Mouse (Mus musculus) 3T3-L1 (cell line): ENCODE data around the gene Ckap5.
A peak's percentile ranks its signal among the peaks of the same experiment; 100 is the strongest.
"Not testable (repeated sequence)": the region's sequence is repeated elsewhere in the genome, so short reads cannot be mapped to it uniquely, and the experiment has no call there.

Source experiments
- DNase-seq: peaks from one replicate; pipeline ENCODE4 v3.0.0-alpha.2; 2015; ENCODE audit warnings: low read depth, low spot score

Gene Ckap5

GRCm38 (mm10) chr2:91526294-91527146 is at the start of gene Ckap5:
Gene Ckap5, plus strand, starts transcription at chr2:91526762.
- peak; percentile 97 for DNase-seq

GRCm38 (mm10) chr2:91476841-91477240 is 49.7 kb upstream of the Ckap5 start:
- DNase-seq, result no peak

- DNase-seq, result no peak
Measured at GRCm38 (mm10) chr2:91480399-91480801, 46.2 kb upstream of the Ckap5 start.

GRCm38 (mm10) chr2:91480805-91481514 is 45.6 kb upstream of the Ckap5 start:
- DNase-seq, result peak; percentile 91

GRCm38 (mm10) chr2:91484698-91485097 is 41.9 kb upstream of the Ckap5 start:
- no peak for DNase-seq

- DNase-seq, result no peak
Measured at GRCm38 (mm10) chr2:91485256-91485655, 41.3 kb upstream of the Ckap5 start.

- DNase-seq, result not testable (repeated sequence)
Measured at GRCm38 (mm10) chr2:91487295-91487694, 39.3 kb upstream of the Ckap5 start.

GRCm38 (mm10) chr2:91492071-91492635 is 34.4 kb upstream of the Ckap5 start:
- no peak for DNase-seq

- DNase-seq, result no peak
Measured at GRCm38 (mm10) chr2:91493981-91494380, 32.6 kb upstream of the Ckap5 start.

- no peak for DNase-seq
Measured at GRCm38 (mm10) chr2:91498093-91498719, 28.4 kb upstream of the Ckap5 start.

- DNase-seq, result no peak
Measured at GRCm38 (mm10) chr2:91508076-91508475, 18.5 kb upstream of the Ckap5 start.

- DNase-seq, result peak; percentile 22
Measured at GRCm38 (mm10) chr2:91517186-91517585, 9.4 kb upstream of the Ckap5 start.

- DNase-seq, result peak; percentile 63
Measured at GRCm38 (mm10) chr2:91527147-91527486, 555 bp downstream of the Ckap5 start.

GRCm38 (mm10) chr2:91537588-91538205 is 11.1 kb downstream of the Ckap5 start:
- DNase-seq, result no peak

GRCm38 (mm10) chr2:91568125-91568524 is 41.6 kb downstream of the Ckap5 start:
- peak; percentile 14 for DNase-seq

- no peak for DNase-seq
Measured at GRCm38 (mm10) chr2:91580894-91581293, 54.3 kb downstream of the Ckap5 start.

GRCm38 (mm10) chr2:91586242-91586641 is 59.7 kb downstream of the Ckap5 start:
- DNase-seq, result no peak

- DNase-seq, result no peak
Measured at GRCm38 (mm10) chr2:91600475-91600874, 73.9 kb downstream of the Ckap5 start.

GRCm38 (mm10) chr2:91602389-91602788 is 75.8 kb downstream of the Ckap5 start:
- DNase-seq, result peak; percentile 36

- DNase-seq, result peak; percentile 51
Measured at GRCm38 (mm10) chr2:91609370-91609769, 82.8 kb downstream of the Ckap5 start.

GRCm38 (mm10) chr2:91622356-91622755 is 95.8 kb downstream of the Ckap5 start:
- no peak for DNase-seq

- not testable (repeated sequence) for DNase-seq
Measured at GRCm38 (mm10) chr2:91623366-91623765, 96.8 kb downstream of the Ckap5 start.
